Mouse (Mus musculus): ENCODE measurements around the gene Angptl1. TPM values are rescaled to one million over a fixed set of nuclear protein-coding genes. Genes with fewer than 3 reads are reported as not detected.

The Angptl1 gene
- not detected for total RNA-seq (2023)

DNA sequence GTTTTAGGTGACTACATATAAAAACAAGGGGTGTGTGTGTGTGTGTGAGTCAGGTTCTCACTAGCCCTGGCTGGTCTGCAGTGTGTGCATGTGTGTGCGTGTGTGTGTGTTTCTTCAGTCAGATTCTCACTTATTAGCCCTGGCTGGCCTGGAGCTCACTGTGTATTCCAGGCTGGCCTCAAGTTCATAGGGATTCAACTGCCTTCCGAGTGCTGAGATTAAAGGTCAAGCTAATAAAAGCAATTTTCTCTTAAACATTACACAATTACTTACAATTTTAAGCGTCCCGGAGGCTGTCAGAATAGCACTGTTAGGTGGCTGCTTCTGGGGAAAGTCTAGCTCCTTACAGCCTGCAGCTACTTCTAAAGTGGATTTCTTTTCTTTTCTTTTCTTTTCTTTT, at the start of gene Angptl1:
Gene Angptl1 (plus strand): TSS at position 386 of the 400 bp plus-strand sequence.

Other genes with a start within 250 kb of the Angptl1 start
- gene Tor3a, start 164.2 kb upstream of the Angptl1 start, total RNA-seq (2023): 10 to 100 TPM; 15.7 to 18.8 TPM
- 10 to 100 TPM; 20.3 to 20.9 TPM for gene Fam20b, start 119.5 kb upstream of the Angptl1 start, total RNA-seq (2023)
- 1 to 10 TPM; 5.2 to 8.4 TPM for gene Ralgps2, start 101.1 kb downstream of the Angptl1 start, total RNA-seq (2023)